Mouse (Mus musculus) left cerebral cortex, adult 18-20 months (tissue): ENCODE results near the gene Degs1. TPM values are rescaled to one million over a fixed set of nuclear protein-coding genes. Genes with fewer than 3 reads are reported as not detected.
"Not testable (repeated sequence)": the region's sequence is repeated elsewhere in the genome, so short reads cannot be mapped to it uniquely, and the experiment has no call there.

Source experiments
- DNase-seq, 2 experiments: peaks; one replicate each; pipeline ENCODE4 v3.0.0; 2021 to 2022; ENCODE audit warnings: low spot score in 2 of 2, mixed read lengths in 1 of 2
- long read RNA-seq, 2 experiments: library from polyadenylated mRNA; stranded (forward); transcript quantifications; one replicate each; pipeline ENCODE4 v2.0.0; 2021
- total RNA-seq, 2 experiments: library from RNA; stranded (reverse); gene quantifications; 2 replicates each; pipeline ENCODE4 v1.2.3; 2021

Degs1 gene
- 10 to 100 TPM; 70.1 to 70.9 TPM for total RNA-seq
- long read RNA-seq, experiment 1, transcript Degs1-201 (3 exons, 2,048 nt), result major isoform, 116 of 130 reads
- long read RNA-seq, experiment 1, partial matches to known transcripts, result 4 of 130 reads
- long read RNA-seq, experiment 1, other reads (novel, unspliced or antisense), result 8 of 130 reads
- long read RNA-seq, experiment 2, transcript Degs1-201 (3 exons, 2,048 nt), result major isoform, 111 of 122 reads
- long read RNA-seq, experiment 2, partial matches to known transcripts, result 3 of 122 reads
- long read RNA-seq, experiment 2, other reads (novel, unspliced or antisense), result 8 of 122 reads

DNA sequence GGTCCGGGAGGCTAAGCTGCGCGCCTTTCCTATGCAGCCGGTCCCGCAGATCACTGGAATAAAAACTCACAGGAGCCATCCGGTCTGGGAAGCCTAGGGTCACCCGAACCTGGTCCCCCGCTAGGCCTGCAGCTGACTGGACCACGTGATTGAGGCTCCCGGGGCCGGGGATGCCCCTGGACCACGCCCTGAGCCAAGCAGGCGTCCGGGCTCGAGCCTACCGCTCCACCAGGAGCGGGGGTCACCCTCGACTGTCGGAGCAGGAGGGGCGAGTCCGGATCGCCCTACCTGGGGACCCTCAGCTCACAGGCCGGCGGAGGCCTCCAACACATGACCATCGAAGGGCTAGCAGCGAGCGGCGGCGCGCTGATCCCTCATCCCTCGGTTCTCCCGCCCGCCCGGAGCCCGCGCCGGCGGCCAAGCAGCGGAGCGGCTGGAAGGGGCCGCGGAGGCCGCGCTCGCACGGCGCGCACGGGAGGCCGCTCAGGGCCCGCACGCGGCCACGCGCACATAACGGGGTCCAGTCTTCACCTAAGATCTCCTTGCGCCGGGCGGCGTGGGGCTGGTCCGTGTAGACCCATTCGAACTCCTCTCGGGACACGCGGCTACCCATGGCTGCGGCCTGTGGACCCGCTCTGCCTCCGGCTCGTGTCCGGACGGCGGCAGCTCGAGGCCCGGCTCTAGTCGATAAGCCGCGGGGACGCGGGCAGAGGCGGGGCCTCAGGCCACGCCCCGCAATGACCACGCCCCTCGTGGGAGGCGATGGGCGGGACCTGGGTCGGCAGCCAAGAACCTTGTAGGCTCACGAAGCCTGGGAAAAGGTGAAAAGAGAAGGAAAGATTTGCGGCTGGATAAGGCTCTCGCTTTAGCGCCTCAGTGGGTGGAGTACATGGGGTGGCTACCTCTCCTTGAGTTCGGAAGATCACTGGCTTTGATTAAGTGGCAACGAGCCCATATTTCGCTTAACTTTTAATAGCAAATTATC, at the start of gene Degs1:
Gene Degs1, minus strand, starts transcription at position 714 of the 985 bp plus-strand sequence.
- peak; percentile 91 to 92 for DNase-seq

- no peak for DNase-seq
These were observed 43.3 kb upstream of the Degs1 start for GRCm38 (mm10) chr1:182325919-182326318.

DNA sequence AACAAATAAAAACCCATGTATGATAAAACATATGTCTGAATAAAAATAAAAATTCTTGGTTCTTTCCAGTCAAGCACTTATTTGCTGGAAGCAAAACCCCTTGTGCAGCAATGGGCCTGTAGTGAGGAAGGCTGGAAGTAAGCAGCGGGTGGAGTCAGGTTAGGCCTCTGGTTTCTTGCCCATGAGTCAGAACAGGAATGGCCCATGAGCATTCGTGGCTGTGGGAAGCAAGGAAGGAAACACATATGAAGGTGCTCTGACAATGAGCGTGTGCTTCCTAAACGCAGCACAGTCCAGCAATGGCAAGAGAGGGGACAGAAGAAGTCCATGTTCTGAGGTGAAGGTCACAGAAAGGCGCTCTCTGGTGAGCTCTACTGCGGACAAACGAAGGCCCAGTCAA, 41.9 kb upstream of the Degs1 start:
- DNase-seq, result no peak

DNA sequence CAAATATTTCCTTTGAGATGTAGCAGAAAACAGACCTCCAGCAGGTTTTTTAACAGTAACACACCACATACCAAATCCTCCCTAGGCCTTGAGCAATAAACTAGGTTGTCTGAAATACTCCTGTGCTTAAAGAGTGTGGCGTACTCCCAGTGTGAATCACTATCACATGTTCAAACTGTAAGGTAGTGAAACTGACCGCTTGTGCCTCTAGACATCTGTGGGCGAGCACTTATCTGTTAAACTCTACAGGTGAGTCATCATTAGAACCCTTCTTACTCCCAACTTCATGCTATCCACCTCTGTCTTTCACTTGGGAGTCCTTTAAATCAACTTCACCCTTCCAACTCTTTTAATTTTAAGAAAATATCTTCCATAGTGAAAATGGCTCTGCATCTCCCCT, 40.5 kb upstream of the Degs1 start:
- DNase-seq, result no peak

- no peak for DNase-seq
These were observed 31.6 kb upstream of the Degs1 start for GRCm38 (mm10) chr1:182314201-182314600.

- DNase-seq, result no peak
These were observed 30.6 kb upstream of the Degs1 start for GRCm38 (mm10) chr1:182313181-182313580.

DNA sequence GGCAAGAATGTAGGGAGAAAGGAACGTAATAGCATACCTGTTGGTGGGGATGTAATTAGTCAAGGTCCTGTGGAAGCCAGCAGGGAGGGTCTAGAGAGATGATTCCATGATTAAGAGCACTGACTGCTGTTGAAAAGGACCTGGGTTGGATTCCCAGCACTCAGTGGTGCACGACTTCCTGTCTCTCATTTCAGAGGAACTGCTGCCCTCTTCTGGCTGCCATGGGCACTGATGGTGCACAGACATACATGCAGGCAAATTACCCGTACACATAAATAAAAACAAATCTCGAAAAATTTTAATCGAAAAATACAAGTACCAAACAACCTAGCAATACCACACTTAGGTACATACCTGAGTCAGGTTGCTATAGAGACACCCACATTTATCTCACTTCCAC, 28.8 kb upstream of the Degs1 start:
- DNase-seq, result no peak

DNA sequence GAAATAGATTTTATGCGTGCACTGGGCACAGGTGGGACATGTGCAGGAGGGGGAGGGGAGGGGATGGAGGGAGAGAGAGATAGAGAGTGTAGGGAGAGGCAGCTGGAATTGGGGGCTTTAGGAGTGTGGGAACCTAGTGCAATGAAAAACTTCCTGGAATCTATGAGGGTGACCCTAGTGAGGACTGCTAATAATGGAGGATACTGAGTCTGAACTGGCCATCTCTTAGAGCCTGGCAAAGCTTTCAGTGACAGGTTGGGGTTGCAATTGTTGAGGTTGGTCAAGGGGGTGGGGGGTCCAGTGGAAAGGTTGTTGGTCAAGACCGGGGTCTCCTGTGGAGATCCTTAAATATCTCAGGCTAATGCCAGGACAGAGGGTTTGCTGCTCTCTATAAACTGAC, 27.7 kb upstream of the Degs1 start:
- DNase-seq, result no peak

DNA sequence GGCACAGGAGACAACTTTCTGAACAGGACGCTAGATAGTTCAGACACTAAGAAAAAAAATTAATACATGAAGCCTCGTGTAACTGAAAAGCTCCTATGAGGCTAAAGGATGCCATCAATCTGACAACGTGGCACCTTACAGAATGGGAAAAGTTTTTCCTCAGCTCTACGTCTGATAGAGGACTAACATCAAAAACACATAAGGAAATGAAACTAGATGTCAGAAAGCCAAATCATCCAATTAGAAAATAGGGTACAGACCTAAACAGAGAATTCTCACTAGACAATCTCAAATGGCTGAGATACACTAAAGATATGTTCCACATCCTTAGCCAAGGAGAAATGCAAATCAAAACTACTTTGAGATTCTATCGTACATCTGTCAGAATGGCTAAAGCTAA, 26.8 kb upstream of the Degs1 start:
- DNase-seq, result no peak

DNA sequence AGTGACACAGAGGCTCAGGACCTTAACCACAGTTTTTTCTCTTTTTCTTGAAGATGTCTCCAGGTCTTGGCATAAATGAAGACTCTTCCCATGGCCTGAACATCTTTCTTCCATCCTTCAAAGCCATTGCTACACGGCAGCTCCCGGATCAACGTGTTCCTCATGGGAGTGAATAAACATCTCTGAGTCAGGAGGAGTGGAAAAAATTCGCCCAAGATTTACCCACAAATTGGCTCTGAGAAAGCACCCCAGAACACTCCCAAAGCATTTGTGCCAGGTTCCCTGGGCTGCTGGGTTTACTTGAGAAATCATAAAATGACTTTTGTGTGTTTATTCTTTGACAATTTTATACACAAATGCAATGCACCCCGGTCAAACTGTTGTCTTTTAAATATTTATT, 20.3 kb upstream of the Degs1 start:
- DNase-seq, result no peak

- DNase-seq, result peak in 1 of 2 experiments; percentile 25
These were observed 19.7 kb upstream of the Degs1 start for GRCm38 (mm10) chr1:182302176-182302870.

DNA sequence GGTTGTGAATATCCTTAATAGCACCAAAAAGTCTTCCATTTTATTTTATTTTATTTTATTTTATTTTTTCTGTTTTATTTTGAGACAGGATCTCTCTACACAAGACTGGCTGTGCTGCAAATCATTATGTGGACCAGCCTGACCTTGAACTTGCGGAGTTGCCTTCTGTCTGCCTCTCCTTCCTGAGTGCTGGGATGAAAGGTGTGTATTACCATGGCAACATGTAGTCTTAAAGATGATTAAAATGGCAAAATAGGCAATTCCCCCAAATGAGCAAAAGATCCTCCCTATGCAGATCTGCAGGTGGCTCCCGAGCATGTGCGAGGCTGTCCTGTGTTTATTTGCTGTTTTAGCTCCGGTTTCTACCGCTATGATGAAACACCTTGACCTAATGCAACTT, 15.2 kb upstream of the Degs1 start:
- no peak for DNase-seq

DNA sequence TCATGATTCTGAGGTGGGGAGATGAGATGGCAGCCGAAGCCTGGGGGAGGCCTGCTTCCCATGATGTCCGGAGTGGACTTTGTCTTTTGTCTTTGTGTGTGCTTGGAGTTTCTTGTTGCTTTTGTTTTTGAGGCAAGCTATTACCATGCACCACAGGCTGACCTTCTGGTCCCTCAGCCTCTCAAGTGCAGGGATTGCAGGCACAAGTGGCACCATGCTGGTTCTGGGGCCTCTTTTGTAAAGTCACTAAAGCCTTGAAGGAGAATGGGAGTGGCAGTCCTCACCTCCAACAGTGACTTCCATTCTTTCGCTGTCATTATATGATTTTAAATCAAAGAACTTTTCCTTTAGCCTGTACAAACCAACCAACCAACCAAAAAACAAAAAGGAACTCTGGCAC, 14.6 kb upstream of the Degs1 start:
- DNase-seq, result no peak

DNA sequence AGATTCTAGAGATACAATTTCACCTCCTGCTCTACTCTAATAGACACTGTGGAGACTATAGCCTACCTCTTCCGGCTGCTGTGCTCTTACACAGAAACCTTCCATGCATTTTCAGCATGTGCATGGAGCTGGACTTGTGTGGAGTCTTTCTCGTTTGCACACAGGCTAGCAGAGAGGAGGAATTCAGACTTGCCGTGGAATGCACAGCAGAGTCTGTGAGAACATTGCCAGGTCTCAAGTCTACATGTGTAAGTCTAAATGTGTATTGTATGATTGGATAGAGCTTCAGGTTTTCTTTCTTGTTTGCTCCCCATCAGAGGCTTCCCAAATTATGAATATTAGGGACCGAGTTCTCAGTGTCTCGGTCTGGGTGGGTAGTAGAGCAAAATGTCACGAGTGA, 14.2 kb upstream of the Degs1 start:
- DNase-seq, result no peak

DNA sequence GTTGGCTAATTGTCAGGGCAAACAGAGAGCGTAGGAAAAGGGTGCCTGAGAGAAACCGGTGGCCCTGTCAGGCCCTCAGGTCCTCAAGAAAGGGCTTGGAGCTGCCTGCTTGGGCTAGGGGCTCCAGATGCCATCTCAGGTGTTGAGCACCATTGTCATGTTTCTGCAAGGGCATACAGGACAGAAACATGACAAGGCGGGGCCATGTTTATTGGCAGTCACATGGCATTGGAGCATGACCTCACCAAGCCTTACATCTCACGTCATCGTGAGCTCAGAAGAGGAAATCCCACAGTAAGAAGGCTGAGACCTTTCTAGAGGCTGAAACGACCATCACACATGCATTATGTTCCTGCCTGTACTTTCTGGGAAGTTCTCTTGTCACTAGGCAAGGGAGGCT, 13.5 kb upstream of the Degs1 start:
- no peak for DNase-seq

- no peak for DNase-seq
These were observed 9.7 kb upstream of the Degs1 start for GRCm38 (mm10) chr1:182292291-182292690.

- not testable (repeated sequence) for DNase-seq
These were observed 8.1 kb upstream of the Degs1 start for GRCm38 (mm10) chr1:182290741-182291140.

DNA sequence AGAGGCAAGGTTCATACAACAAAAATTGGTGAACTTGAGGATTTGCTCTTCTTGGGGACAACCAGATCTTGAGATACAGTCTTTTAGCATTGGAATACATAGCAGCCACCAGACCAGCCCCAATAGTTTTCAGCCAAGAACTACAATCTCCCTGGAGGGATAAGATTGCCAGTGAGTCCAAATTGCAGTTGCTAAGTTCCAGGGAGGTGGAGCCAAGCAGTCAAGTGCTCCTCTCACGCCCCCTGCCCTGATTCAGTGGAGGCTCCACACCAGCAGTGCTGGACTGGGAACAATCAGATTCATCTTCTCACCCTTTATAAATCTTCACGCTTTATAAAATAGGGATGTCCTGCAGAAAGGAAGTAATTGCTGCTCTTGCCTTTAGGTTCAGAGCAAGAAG, 7.2 kb upstream of the Degs1 start:
- DNase-seq, result no peak

GRCm38 (mm10) chr1:182288601-182289000, 6.0 kb upstream of the Degs1 start:
- DNase-seq, result no peak

DNA sequence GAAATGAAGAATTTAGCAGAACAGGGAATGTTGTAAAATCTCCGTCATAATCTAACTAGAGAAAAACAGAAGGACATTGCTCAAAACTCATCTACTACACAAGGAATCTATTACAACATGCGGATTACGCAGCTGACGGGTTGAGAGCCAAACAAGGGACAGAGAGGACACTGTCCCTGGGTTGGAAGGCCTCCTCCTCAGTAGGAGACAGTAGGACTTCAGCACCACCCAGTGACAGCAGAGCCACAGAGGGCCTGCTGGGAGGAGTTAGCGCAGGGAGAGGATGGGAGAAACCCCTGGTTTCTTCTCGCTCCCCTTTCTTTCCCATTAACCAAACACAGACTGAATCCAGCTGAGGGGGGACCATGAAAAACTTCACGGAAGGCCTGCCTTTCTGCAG, 5.2 kb upstream of the Degs1 start:
- no peak for DNase-seq

- DNase-seq, result no peak
These were observed 2.2 kb upstream of the Degs1 start for GRCm38 (mm10) chr1:182284795-182285194.

- DNase-seq, result no peak
These were observed 627 bp upstream of the Degs1 start for GRCm38 (mm10) chr1:182283231-182283630.
